Mouse (Mus musculus): ENCODE results near the gene Cpm. TPM values are rescaled to one million over a fixed set of nuclear protein-coding genes. Genes with fewer than 3 reads are reported as not detected.

The Cpm gene
- 5.9 and 7.1 TPM in 2 replicates for polyA plus RNA-seq (2015; fragmentation: Nextera tagmentation; extraction: Ambion mirVana)

- WGBS = under 1% methylated on average over 73 of the region's 73 CpGs
- Histone ChIP-seq H3K9me3 (no peaks in the 10 kb centered on the region), H3K4me3 (peak within 1 kb of the TSS; percentile 48), H3K27me3 (replicated peaks) (peaks cover 54% of the 10 kb centered on the region), H3K4me2 (peak within 1 kb of the TSS; percentile 93), H3K27ac (no peak within 1 kb of the TSS), H3K4me1 (peaks cover 15% of the 10 kb centered on the region), H3K36me3 (replicated peaks) (no peaks in the 10 kb centered on the region), H3K9ac (peak within 1 kb of the TSS; percentile 27)
- ATAC-seq (replicated peaks) = peak; percentile 86
These were observed at the start of gene Cpm for GRCm38 (mm10) chr10:117629169-117629971. Gene Cpm (plus strand): TSS chr10:117629500.

DNA sequence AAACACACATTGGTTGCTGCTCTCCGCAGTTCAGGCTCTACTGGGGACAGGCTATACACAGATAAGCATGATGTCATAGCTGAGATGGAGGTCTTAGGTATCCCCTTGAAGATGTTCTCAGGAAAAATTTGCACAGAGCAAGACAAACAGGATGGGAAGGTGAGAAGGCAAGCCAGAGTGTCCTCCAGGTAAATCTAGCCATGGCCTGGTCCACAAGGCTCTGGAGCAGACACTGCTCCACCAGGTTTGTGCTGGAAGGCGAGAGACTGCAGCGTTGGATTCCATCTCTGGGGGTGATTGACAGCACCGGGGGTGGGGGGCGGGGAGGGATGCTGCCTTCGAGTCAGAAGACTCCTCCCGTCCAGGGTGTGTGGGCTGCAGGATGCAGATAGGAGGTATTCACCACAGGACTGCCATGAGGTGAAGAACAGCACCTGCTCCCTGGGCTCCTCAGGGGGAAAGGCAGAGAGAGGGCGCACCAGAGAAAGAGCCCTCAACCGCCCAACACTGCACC lies 49.5 kb upstream of the Cpm start:
- no peak for ATAC-seq (replicated peaks)
- Histone ChIP-seq H3K4me2 (no peak overlapping the region), H3K4me1 (no peaks in the 10 kb centered on the region), H3K27me3 (replicated peaks) (no peaks in the 10 kb centered on the region), H3K27ac (no peak overlapping the region), H3K9me3 (no peaks in the 10 kb centered on the region), H3K4me3 (no peak overlapping the region), H3K9ac (no peak overlapping the region), H3K36me3 (replicated peaks) (no peaks in the 10 kb centered on the region)
- WGBS = 62% methylated on average over 9 of the region's 9 CpGs

- Histone ChIP-seq H3K4me1 (no peaks in the 10 kb centered on the region), H3K9me3 (no peaks in the 10 kb centered on the region; the same call in 1 of the 2 replicates), H3K4me2 (no peak overlapping the region), H3K27me3 (replicated peaks) (no peaks in the 10 kb centered on the region), H3K36me3 (replicated peaks) (no peaks in the 10 kb centered on the region), H3K27ac (no peak overlapping the region), H3K9ac (no peak overlapping the region), H3K4me3 (no peak overlapping the region)
- WGBS = 88% methylated on average over 5 of the region's 5 CpGs
- no peak for ATAC-seq (replicated peaks)
These were observed 48.9 kb upstream of the Cpm start for GRCm38 (mm10) chr10:117580405-117580804.

GRCm38 (mm10) chr10:117581007-117581752 lies 48.1 kb upstream of the Cpm start:
- Histone ChIP-seq H3K4me3 (no peak overlapping the region), H3K36me3 (replicated peaks) (no peaks in the 10 kb centered on the region), H3K27me3 (replicated peaks) (no peaks in the 10 kb centered on the region), H3K4me2 (no peak overlapping the region), H3K9ac (no peak overlapping the region), H3K27ac (no peak overlapping the region), H3K4me1 (no peaks in the 10 kb centered on the region), H3K9me3 (no peaks in the 10 kb centered on the region; the same call in 1 of the 2 replicates)
- 92% methylated on average over 11 of the region's 11 CpGs for WGBS
- no peak for ATAC-seq (replicated peaks)

DNA sequence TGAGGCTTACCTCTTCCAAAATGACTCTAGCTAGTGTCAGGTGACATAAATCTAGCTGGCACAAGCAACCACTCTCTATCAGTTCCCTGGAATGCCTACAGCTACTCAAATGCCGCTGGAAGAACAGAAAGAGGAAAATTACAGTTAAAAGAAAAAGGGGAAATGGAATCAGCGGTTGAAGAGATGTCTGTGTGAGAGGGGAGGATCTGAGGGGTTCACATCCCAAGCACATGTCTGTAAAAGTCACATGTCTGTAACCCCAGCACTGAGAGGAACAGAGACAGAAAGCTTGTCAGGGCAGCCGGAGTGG lies 47.6 kb upstream of the Cpm start:
- no peaks in the 10 kb centered on the region for H3K4me1 ChIP-seq
- no peaks in the 10 kb centered on the region for H3K27me3 ChIP-seq (replicated peaks)
- H3K27ac ChIP-seq = no peak overlapping the region
- no peak overlapping the region for H3K9ac ChIP-seq
- WGBS = 92% methylated on average over 3 of the region's 3 CpGs
- H3K4me2 ChIP-seq = no peak overlapping the region
- no peaks in the 10 kb centered on the region for H3K36me3 ChIP-seq (replicated peaks)
- no peak overlapping the region for H3K4me3 ChIP-seq
- H3K9me3 ChIP-seq = no peaks in the 10 kb centered on the region; the same call in 1 of the 2 replicates
- ATAC-seq (replicated peaks) = no peak

DNA sequence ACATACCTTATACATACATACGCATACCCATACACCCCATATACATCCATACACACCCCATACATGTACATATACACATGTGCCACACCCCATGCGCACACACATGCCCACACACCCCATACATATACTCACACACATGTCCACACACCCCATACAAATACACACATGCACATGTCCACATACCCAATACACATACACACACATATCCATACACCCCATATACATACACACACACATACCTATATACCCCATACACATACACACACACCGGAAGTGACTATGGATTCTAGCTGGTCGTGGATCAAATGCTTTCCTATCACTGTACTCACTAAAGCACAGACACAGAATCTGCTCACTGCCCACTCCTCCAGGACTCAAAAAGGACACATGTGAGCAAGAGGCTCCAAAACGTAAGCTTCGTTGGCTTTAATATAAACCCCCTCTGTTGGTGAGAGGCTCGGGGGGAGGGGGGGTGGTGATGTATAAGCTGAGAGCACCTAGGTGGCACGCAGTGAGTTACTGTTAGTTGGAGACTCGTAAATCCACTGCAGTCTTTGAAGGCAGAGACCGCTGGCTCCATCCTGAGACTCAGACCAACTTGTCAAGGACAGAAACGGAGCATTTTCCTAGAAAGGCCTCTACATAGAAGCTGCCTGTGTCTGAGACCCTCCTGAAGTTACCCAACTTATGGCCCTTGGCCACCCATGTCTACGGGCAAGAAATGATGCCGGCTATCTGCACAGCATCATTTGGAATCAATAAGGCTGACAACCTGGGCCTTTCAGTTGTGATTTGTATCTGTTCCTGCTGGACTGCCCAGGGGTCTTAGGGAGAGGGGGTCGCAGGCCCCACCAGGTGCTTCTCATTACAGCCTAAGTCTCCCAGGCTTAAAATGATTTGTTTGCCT lies 45.9 kb upstream of the Cpm start:
- no peaks in the 10 kb centered on the region; the same call in 1 of the 2 replicates for H3K9me3 ChIP-seq
- ATAC-seq (replicated peaks) = no peak
- no peak overlapping the region for H3K4me2 ChIP-seq
- no peak overlapping the region for H3K9ac ChIP-seq
- 81% methylated on average over 14 of the region's 14 CpGs for WGBS
- no peaks in the 10 kb centered on the region for H3K36me3 ChIP-seq (replicated peaks)
- no peak overlapping the region for H3K4me3 ChIP-seq
- H3K4me1 ChIP-seq = no peaks in the 10 kb centered on the region
- no peak overlapping the region for H3K27ac ChIP-seq
- no peaks in the 10 kb centered on the region for H3K27me3 ChIP-seq (replicated peaks)

- Histone ChIP-seq H3K27me3 (replicated peaks) (no peaks in the 10 kb centered on the region), H3K4me1 (no peaks in the 10 kb centered on the region), H3K4me3 (no peak overlapping the region), H3K4me2 (no peak overlapping the region), H3K36me3 (replicated peaks) (no peaks in the 10 kb centered on the region), H3K27ac (no peak overlapping the region), H3K9ac (no peak overlapping the region), H3K9me3 (no peaks in the 10 kb centered on the region; the same call in 1 of the 2 replicates)
- ATAC-seq (replicated peaks) = no peak
- 71% methylated on average over 3 of the region's 3 CpGs for WGBS
These were observed 45.2 kb upstream of the Cpm start for GRCm38 (mm10) chr10:117584102-117584501.

- no peaks in the 10 kb centered on the region for H3K27me3 ChIP-seq (replicated peaks)
- no peaks in the 10 kb centered on the region for H3K36me3 ChIP-seq (replicated peaks)
- H3K4me3 ChIP-seq = no peak overlapping the region
- no peak overlapping the region for H3K4me2 ChIP-seq
- ATAC-seq (replicated peaks) = no peak
- WGBS = 92% methylated on average over 6 of the region's 6 CpGs
- H3K27ac ChIP-seq = no peak overlapping the region
- H3K4me1 ChIP-seq = no peaks in the 10 kb centered on the region
- no peaks in the 10 kb centered on the region; the same call in 1 of the 2 replicates for H3K9me3 ChIP-seq
- no peak overlapping the region for H3K9ac ChIP-seq
These were observed 44.5 kb upstream of the Cpm start for GRCm38 (mm10) chr10:117584566-117585515.

GRCm38 (mm10) chr10:117585600-117586299 lies 43.5 kb upstream of the Cpm start:
- no peak overlapping the region for H3K9ac ChIP-seq
- ATAC-seq (replicated peaks) = no peak
- 79% methylated on average over 2 of the region's 2 CpGs for WGBS
- H3K27ac ChIP-seq = no peak overlapping the region
- H3K27me3 ChIP-seq (replicated peaks) = no peaks in the 10 kb centered on the region
- H3K4me1 ChIP-seq = no peaks in the 10 kb centered on the region
- H3K4me3 ChIP-seq = no peak overlapping the region
- no peak overlapping the region for H3K4me2 ChIP-seq
- H3K36me3 ChIP-seq (replicated peaks) = no peaks in the 10 kb centered on the region
- H3K9me3 ChIP-seq = no peaks in the 10 kb centered on the region; the same call in 1 of the 2 replicates

DNA sequence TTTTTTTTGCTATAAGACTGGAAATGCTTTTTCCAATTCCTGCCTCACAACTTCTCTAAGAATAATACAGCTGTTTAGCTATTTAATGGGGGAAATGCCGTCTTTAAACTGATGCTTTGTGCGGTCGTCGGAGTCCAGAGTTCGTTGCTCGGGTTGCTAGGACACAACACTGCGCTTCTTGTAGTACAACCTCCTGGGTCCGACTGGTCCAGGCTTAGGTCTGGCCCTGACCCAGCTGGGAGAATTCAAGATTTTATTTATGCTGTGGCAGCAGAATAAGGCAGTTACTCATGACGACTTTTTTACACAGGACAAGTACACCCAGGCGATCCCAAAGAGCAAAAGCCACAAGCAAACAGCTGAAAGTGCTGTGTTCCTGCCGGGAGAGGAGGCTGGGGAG lies 42.4 kb upstream of the Cpm start:
- no peak for ATAC-seq (replicated peaks)
- 37% methylated on average over 11 of the region's 11 CpGs for WGBS

More for the DNA sequence above, 42.4 kb upstream of the Cpm start:
- Histone ChIP-seq H3K27ac (no peak overlapping the region), H3K9me3 (no peaks in the 10 kb centered on the region; the same call in 1 of the 2 replicates), H3K36me3 (replicated peaks) (no peaks in the 10 kb centered on the region), H3K9ac (no peak overlapping the region), H3K4me2 (no peak overlapping the region), H3K4me1 (no peaks in the 10 kb centered on the region), H3K27me3 (replicated peaks) (no peaks in the 10 kb centered on the region), H3K4me3 (no peak overlapping the region)
